Mouse (Mus musculus) adrenal gland, adult 2 months (tissue): ENCODE results near the gene Rasgef1a. TPM values are rescaled to one million over a fixed set of nuclear protein-coding genes. Genes with fewer than 3 reads are reported as not detected.

ENCODE experiments used
- DNase-seq: peaks from one replicate; pipeline ENCODE4 v3.0.0; 2021
- long read RNA-seq: library from polyadenylated mRNA; stranded (forward); transcript quantifications from one replicate; pipeline ENCODE4 v2.0.0, GENCODE M21; 2021
- polyA plus RNA-seq: library from polyadenylated mRNA; depleted of rRNA; stranded (reverse); fragments of >200 nt; gene quantifications from 2 replicates; pipeline ENCODE4 v1.2.3, GENCODE M21; 2012; rRNA removed
- total RNA-seq, 2 experiments: library from RNA; stranded (reverse); gene quantifications; 2 replicates each; pipeline ENCODE4 v1.2.3; 2021

The Rasgef1a gene
- total RNA-seq (under 1 TPM; 0.20 to 0.31 TPM), polyA plus RNA-seq (0.07 and 0.37 TPM in 2 replicates)
- long read RNA-seq, partial matches to known transcripts: 0 of 1 reads
- long read RNA-seq, other reads (novel, unspliced or antisense): 0 of 1 reads

GRCm38 (mm10) chr6:118010756-118011615 is at the start of gene Rasgef1a:
Gene Rasgef1a (plus strand): TSS chr6:118011438.
- DNase-seq: no peak

DNA sequence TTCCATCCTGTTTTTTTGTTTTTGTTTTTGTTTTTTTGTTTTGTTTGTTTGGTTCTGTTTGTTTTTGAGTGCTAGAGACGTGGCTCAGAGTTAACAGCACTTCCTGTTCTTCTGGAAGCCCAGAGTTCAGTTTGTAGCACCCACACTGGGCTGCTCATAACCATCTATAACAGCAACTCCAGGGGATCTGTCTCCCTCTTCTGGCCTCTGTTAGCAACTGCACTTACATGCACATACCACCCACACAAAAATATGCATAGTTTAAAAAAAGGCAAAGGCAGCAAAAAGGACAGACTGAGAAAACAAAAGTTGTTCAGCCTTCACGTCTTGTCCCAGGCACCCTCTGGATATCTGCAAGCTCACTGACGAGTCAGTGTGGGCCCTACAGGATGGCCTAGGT is 48.0 kb upstream of the Rasgef1a start:
- DNase-seq: no peak

DNA sequence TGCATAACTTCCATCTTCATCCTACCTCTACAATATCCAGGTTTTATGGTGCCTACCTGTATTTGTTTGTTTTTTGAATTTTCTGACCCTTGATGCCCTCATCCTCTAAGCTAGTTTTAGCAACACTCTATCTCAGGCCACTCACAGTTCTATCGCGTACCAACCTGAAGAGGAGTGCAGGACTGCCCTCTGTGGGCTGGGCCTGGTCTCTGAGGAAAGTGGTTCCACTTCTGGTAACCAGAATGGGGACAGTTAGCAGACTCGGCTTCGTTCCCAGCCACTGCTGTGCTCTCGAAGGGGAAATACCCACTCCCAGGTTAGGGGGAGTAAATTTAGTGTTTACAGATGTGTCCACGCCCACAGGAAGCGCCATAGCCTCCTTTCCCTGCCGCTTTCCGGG is 44.5 kb upstream of the Rasgef1a start:
- no peak for DNase-seq

DNA sequence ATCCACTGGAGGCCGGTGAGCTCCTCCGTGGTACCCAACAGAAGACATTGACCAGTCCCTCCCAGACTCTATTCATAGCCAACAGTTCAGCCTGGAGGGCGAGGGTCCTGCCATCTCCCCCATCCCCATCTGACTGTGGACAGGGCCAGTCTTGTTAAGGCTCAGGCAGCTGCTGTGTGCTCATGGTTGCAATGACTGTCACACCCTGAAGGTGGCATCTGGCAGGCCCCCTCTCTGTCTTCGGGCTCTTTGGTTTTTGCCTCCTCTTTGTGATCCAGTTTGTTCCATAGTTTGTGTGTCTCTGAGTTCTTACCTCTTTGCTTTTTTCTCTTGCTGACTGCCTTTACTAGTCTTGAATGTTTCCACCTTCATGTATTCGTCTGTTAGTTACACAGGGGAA is 24.1 kb upstream of the Rasgef1a start:
- DNase-seq: no peak

DNA sequence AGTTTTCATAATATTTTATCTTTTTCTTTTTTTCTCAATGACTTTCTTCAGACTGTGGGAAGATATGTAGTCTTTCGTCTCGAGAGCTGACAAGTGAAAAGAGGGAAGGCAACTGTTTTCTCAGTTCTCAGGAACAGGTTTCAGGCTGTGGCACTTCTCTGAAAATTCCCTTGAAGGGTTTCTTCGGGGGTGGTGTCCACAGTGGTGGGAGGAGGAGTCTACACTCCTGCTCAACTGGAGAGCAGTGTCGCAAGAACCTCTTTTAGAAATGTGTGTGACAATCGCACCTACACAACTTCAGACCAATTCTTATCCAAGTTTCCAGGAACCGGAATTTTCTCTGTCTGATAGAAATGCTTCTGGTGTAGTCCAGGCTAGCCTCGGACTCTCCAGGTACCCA is 22.0 kb upstream of the Rasgef1a start:
- no peak for DNase-seq

- DNase-seq: no peak
Observed at GRCm38 (mm10) chr6:117990649-117991048, 20.6 kb upstream of the Rasgef1a start.

- no peak for DNase-seq
Observed at GRCm38 (mm10) chr6:117991297-117991696, 19.9 kb upstream of the Rasgef1a start.

DNA sequence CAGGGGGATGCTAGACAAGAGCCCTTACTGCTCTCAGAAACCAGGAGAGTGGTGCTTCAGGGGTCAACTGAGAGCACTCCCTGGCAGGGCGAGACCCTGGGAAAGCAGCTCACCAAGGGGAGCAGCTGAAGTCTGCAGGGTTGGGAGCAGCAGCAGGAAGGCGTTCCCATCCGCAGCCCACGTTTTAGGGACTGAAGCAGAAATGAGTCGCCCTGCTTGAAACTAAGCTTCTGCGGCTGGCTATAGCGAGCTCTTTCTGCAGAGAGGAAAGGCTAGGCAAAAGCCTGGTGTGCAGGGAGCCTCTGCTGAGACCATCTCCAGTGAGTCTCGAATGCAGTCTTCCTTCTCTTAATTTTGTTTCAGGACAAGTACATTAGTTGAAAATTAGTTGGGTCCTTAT is 19.3 kb upstream of the Rasgef1a start:
- DNase-seq: no peak

- peak; percentile 18 for DNase-seq
Observed at GRCm38 (mm10) chr6:117995168-117995567, 16.1 kb upstream of the Rasgef1a start.

GRCm38 (mm10) chr6:118001272-118001671 is 10.0 kb upstream of the Rasgef1a start:
- no peak for DNase-seq

DNA sequence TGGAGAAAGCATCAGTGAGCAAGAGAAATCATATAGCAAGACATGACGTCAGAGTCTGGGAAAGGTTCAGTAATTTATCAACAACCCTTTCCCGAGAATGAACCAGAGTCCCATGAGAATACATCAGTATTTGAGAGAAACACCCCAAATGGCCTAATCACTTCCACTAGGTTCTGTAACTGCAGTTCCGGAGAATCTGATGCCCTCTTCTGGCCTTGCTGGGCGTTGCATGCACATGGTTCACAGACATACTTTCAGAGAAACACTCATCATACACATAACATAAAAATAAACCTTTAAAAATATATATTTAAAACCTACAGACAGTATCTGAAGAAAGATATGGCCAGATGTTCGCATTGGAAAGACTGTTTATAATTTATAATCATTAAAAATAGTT is 3.9 kb upstream of the Rasgef1a start:
- no peak for DNase-seq

DNA sequence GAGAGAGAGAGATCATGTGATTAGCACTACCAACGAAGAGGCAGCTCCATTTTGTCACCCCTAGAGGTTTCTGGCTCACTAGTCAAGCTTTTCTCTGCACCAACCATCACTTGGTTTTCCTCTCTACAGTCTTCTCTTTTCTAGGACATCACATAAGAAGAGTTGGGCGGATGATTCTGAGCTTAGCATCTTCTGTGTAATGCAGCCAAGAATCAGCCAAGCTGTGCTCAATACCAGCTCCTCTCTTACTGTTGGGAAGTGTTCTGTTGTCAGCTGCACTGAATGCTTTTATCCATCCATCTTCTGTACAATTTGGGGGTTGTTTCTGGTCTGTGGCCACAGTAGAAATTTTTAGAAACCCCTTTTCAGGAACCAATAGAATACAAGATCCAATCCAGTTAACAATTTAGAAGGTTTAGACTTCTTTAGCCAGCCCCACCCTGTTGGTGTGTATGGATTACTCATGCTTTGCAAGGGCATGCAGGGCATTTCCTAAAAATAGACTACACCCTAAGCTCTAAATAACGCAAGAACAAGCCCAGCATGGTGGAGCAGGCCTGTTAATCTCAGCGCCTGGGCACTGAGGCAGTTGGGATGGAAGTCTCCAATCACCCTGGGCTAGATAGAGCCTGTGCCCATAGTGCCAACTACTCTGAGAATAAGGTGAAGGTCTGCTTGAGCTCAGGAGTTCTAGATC is 3.2 kb upstream of the Rasgef1a start:
- no peak for DNase-seq

DNA sequence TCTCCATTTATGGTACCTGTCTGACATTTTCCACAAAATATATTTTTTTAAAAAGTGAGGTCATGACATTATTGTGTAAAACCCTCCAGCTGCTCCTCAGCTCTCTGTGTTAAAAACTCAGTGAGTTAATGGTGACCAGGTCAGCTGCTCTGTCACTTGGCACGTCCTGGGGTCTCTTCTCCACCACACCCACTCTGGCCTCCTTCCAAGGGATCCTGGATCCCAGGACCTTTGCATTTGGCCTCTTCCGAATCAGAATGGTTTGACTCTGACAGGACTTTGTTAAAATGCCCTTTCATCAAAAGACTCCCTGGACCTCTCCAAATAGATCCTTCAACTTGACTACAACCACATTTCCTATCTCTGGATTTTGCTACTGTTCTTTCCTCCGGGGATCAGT is 982 bp upstream of the Rasgef1a start:
- no peak for DNase-seq

GRCm38 (mm10) chr6:118011616-118012316 is 528 bp downstream of the Rasgef1a start:
- peak; percentile 21 for DNase-seq

DNA sequence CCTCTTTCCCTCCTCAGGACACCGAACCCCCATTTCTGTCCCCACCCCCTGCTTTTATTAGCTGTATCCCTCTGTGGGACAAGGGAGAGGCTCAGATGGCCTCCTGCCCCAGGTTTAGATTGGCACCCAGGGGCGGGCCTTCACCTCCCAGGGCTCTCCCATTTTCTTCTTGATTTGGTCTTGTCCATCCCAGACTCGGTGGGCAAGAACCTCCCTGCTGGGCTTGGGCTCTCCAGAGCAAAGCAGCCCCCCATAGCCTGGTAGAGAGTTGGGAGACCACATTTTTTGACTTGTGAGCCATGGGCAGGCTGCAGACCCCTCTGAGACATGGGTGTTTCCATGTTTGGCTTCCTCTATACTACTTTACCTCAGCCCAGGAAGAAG is 1.1 kb downstream of the Rasgef1a start:
- DNase-seq: no peak

GRCm38 (mm10) chr6:118012987-118013866 is 2.0 kb downstream of the Rasgef1a start:
- DNase-seq: no peak

DNA sequence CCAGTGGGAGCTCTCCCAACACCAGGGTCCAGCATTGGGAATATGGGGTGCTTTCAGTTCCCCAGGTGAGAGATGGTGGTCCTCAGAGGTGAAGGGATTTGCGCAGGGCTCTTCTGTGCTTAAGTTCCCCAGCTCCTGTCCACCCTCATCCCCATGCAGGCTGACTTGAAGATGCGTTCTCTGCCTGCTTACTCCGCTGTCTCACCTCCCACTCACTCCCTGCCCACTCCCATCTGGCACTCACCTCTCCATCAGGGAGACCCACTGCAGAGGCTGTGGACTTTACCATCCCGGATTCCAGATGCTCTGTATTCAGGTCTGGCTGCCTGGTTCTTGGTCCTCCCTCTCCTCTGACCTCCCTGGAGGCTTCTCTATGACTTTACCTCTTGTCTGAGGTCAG is 3.6 kb downstream of the Rasgef1a start:
- no peak for DNase-seq

- DNase-seq: no peak
Observed at GRCm38 (mm10) chr6:118015971-118016370, 4.7 kb downstream of the Rasgef1a start.

DNA sequence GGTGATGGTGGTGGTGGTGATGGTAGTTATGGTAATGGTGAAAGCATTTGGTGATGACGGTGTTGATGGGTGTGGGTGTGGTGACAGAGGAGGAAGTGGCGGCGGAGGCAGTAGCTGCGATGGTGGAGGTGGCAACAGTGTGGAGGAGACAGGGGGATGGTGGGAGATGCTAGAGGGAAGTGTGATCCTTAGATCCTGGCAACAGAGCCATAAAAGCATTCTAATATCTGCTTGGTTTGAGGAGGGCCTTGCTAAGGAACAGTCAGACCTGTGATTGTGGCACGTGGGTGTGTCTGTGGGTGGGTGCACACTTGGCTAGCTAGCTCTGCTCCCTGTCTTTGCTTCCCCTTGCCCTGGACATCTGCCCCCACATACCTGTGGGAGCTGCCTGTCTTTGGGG is 7.4 kb downstream of the Rasgef1a start:
- DNase-seq: no peak

GRCm38 (mm10) chr6:118019569-118019968 is 8.3 kb downstream of the Rasgef1a start:
- DNase-seq: no peak

DNA sequence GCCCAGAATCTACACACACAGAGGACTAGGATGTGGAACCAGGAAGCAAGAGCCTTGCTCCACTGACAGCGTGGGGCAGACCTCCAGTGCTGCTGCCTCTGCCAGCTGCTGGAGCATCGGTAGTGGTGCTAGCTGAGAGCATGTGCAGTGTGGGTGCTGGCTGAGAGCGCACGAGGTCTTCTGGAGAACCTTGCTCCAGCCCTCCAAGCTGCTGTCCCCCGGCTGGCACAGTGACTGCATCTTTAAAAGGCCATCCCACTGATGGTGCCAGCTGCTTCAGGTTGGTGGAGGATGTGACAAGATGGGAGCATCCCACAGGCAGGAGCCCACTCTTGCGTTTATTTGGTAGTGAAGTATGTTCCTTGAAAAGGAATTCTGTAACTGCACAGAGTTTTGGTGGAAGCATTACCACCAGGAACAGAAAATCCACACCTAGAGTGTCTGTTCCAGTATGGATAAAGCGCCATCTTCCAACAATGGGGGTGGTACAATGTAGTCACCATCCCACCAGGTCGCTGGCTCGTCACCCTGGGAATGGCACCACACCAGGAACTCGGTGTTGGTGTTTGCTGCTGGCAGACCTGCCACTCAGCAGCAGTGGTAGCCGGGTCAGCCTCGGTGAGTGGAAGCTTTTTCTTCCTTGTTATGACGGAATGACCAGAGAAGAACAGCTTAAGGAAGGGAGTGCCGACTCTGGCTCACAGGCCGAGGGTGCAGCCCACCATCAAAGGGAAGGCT is 11.8 kb downstream of the Rasgef1a start:
- no peak for DNase-seq
